Mouse (Mus musculus) liver, adult 2 months (tissue): Measurements from ENCODE around the gene Tor4a.

Source experiments
- CTCF ChIP-seq: fragments of 200-500 bp; IDR thresholded peaks from 2 replicates; pipeline ENCODE4 v1.5.1; 2011; ENCODE audit warnings: low read depth, low read length, control low read depth
- POLR2A ChIP-seq: fragments of 200-500 bp; IDR thresholded peaks from 2 replicates; pipeline ENCODE4 v1.6.1; 2011; ENCODE audit warnings: low read length, control low read depth; ENCODE audit not compliant: insufficient read depth; ENCODE audit errors: extremely low read depth

DNA sequence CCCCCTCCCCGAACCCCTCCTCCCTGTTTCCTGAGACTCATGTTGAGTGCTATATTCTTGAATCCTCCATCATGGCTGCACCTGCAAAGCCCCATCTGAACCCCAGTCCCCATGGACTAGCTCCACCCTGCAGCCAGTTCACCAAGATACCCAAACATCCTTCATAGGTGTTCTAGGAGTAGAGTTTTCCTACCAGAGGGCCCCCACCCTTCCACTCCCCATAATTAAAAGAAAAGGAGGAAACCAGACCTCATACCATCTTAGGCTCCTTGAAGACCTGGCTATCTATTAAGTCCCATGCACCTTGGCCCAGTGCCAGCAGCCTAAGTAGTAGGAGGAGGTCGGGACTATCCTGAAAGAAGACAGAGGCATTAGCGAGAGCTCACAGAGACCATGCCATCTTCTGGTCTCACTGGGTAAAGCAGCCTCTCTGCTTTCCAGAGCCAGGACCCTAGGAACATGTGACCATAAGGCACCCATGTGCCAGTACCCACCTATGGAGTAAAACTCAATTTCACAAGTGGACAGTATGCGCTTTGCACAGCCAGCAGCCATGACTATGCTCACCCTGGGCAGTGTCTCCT lies 7.0 kb upstream of the Tor4a start:
- TF ChIP-seq POLR2A (no peak), CTCF (no peak)
